Mouse (Mus musculus) layer of hippocampus, adult 11-12 months (tissue): ENCODE data around the gene Retn.

Experiments used
- DNase-seq: peaks from one replicate; pipeline ENCODE4 v3.0.0; 2022; ENCODE audit warnings: low spot score

Retn gene

DNA sequence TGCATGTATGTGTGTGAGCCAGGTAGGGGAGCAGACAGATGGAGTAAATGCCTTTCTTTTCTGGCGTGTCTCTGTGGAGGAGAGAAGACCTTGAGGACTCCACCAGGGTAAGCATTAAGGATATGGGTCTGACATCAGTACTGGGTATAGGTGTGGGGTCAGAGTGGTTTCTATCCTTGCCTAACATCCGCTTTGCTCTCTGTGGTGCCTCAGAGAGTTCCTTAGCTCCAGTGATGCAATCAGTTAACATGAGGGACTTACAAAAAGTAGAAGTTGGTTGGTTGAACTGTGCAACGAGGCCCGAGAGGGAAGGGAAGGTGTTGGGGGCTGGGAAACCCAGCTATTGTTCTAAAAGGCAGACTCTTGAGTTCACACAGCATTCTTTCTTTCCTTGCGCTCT, 8.8 kb downstream of the Retn start:
- DNase-seq: no peak

DNA sequence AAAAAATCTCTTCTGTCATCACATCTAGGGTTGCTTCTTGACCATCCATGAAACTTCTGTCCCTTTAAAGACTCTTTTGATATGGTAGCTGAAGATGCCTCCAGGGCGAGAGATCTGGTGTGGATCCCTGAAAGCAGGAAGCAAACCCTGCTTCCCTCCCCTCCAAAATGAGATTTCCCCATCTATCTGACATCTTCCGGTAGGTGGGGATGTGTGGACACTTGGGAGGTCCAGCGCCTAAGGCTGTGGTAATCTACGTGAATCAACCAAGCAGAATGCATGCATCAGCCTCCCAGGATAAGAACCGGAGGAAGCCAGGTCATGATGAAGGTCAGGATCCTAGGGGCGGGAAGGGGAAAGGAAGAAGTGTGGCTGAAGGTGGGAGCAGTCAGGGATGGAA, 9.9 kb downstream of the Retn start, which contains the start of gene Mcemp1:
TSS of gene Mcemp1 (plus strand) at position 248 of the 400 bp plus-strand sequence.
- DNase-seq: no peak

DNA sequence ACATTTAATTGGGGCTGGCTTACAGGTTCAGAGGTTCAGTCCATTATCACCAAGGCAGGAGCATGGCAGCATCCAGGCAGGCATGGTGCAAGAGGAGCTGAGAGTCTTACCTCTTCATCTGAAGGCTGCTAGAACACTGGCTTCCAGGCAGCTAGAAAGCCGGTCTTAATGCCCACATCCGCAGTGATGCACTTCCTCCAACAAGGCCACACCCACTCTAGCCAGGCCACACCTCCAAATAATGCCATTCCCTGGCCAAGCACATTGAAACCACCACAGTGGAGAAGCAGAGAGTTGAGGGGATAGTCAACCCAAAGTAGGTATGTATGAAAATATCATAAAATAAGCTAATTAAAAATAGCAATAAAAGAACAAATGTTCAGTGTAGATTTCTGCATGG, 14.8 kb downstream of the Retn start:
- DNase-seq: no peak

DNA sequence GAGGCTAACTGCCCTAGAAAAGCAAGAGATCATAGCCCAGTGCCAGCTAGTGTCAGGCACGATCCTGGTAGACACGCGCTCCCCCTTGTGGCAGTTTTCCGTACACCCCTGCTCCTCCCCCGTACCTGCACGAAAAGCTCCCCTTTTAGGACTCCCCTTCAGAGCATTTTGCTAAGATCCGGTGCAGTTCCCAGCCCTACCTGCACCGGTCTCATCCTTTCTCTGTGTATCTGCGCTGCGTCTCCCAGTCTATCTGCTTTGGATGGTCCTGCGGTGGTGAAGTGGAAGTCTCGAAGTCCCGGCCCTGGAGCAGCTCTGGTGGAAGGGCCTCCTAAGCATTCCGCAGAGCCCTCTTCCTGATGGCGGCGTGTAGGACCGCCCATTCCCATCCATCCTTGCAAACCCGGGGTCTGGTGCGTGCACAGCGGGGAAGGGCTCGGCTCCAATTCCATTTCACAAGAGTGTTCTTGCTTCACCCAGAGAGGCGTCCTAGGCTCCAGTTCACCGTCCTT, 16.5 kb downstream of the Retn start, which contains the start of gene Fcor:
TSS of gene Fcor (minus strand) at position 383 of the 512 bp plus-strand sequence.
- DNase-seq: peak; percentile 93

- DNase-seq: no peak
Measured at GRCm38 (mm10) chr8:3674671-3675070, 19.1 kb downstream of the Retn start.

GRCm38 (mm10) chr8:3676131-3676992, 20.8 kb downstream of the Retn start, which contains the start of gene Trappc5:
Trappc5 (plus strand) TSS chr8:3676299.
- DNase-seq: peak; percentile 94

DNA sequence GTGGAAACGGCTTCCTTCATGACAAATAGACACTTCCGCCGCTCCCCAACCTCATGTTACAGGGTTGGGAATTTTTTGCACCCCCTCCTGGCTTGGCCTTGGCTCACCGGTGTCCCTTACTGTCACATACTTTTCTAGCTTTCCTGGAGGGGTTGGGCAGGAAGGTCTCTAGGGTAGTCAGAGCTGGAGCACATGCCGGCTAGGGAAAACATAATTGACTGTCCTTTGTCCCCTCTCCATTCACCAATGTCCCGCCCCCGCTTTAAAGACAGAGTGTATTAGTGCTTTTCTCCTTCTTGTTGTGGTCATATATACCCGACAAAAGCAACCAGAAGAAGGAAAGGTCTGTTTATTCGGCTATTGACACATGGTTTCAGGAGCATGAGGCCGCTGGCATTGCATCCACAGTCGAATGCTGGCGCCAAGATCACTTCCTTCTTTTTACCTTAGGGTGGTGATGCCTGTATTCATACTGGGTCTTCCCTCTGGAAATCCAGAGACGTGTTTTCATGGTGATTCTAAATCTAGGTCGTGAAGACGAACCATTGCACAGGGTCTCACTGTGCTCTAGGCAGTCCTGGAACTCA, 21.5 kb downstream of the Retn start:
- no peak for DNase-seq

DNA sequence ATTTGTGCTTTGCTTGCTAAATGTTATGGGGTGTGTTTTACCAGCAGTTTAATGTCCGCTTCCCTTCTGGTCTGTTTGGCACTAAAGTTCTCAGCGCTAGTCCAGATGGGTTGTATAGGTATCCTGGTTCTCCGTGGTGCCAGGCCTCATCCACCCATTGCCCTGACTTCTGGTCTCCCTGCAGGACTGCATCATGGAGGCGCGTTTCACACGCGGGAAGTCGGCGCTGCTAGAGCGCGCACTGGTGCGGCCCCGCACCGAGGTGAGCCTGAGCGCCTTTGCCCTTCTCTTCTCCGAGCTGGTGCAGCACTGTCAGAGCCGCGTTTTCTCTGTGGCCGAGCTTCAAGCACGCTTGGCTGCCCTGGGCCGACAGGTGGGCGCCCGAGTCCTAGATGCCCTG, 23.3 kb downstream of the Retn start:
- DNase-seq: no peak

- no peak for DNase-seq
Measured at GRCm38 (mm10) chr8:3679236-3679635, 23.7 kb downstream of the Retn start.

DNA sequence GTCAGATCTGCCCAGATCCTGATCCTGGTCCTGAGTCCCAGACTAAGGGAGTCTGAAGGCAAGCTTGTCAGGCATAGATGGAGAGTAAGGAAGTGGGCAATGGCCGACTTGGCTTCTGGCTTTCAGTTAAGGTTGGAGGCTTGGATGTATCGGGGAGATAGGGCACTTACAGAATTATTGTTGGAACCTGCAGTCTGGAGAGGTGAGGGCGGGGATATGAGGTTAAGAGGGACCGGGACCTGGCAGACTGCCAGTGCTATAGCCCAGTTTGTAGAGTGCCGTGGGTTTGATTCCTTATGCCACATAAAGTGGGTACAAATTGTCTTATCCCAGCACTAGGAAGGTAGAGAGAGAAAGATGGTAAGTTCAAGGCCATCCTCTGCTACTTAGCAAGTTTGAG, 24.1 kb downstream of the Retn start:
- DNase-seq: no peak

DNA sequence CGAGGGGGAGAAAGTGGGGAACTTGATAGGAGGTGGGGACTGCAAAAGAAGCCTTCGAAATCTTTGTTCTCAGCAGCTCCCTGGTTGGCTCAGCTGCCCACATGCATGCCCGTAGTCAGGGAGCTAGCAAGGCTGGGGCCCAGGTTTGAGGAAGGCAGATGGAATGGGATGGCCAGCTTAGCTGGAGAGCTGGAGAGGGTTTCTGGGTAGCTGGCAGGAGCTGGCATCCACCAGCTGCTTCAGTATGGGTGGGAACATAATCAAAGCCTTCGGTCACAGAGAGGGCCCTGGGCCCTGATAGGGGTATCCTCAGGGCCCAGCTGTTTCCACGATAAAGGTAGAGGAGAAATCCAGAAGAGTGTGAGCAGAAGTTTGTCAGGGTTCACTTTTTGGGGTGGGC, 26.9 kb downstream of the Retn start:
- DNase-seq: no peak

- DNase-seq: no peak
Measured at GRCm38 (mm10) chr8:3683408-3684176, 28.0 kb downstream of the Retn start.

DNA sequence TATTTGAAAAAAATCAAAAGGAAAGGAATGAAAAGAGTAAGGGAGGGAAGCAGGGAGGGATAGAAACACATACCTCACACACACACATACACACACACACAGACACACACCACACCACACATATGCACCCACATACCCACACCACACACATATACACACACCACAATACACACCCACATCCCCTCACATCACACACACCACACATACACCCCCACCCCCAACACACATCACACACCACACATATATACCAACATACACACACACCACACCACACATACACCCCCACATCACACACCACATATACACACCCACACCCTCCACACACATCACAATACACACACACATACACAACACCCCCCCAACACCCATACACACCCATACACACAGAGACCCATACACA, 29.0 kb downstream of the Retn start:
- no peak for DNase-seq

DNA sequence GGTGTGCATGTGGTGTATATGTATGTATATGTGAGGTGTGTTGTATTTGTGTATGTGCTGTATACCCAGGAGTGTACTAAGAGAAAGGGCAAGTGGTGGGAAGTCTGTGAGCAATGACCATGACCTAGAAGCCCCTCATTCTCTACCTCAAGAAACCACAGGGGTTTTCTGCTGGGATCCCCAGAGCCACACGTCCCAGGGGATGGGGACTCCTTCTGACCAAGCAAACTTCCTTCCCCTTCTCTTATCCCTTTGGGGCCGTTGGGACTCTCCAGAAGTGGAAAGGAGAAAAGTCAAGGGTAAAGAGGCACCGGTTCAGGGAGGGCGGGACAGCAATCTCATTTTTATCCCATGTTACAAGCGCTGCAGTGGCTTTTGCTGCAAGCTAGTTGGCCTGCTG, 29.9 kb downstream of the Retn start:
- DNase-seq: no peak

DNA sequence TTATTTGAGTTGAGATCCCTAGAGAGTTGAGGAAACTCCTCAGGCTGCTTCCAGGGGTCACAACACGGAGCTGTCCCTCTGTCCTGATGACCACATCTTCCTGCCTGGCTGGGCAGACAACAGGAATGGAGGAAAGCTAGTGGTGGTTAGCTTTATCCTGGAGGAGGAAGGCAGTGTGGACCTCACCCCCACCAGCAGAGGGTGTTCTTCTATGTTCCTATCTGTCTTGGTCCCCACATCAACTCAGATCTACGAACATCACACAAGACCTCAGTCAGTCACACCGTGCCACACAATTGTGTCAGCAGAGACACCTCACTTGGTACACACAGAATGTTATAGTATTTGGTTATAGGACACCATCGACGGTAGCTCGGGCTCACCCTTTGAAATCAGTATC, 32.0 kb downstream of the Retn start:
- DNase-seq: no peak

DNA sequence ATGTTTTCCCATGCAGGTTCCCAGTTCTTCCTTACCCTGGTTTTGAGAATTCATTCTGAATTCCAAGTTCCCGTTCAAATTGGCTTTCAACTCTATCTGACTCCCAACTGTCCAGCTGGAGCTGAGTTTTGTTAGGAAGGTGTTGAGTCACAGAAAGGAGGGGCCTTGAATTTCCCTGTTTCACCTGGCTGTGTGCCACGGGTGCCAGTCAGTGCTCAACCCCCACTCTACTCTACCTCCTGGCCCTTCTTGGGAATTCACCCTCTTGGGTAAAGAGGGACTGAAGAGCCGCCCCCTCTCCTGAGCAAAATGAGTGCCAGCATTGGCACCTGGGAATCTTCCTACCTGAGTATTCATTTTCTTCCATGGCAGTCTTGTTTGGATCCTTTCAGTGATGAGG, 35.2 kb downstream of the Retn start:
- no peak for DNase-seq

DNA sequence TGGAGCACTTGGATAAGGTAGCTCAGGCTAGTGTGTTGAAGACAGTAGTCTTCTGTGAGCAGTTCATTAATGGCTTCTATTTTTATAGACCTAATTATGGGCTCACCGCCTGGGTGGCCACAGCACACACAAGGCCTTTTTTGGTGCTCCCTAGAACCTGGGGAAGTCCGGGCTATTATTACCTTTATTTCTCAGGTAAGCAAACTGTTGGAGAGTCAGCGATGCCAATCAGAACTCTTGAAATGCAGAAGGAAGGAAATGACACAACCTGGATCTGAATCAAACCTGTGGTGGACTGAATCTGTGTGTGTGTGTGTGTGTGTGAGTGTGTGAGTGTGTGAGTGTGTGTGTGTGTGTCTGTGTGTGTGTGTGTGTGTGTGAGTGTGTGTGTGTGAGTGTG, 38.6 kb downstream of the Retn start, which contains the start of gene Fcer2a:
TSS of gene Fcer2a (minus strand) at position 55 of the 400 bp plus-strand sequence.
- DNase-seq: no peak

GRCm38 (mm10) chr8:3701491-3701890, 45.9 kb downstream of the Retn start:
- DNase-seq: no peak

GRCm38 (mm10) chr8:3705711-3706110, 50.1 kb downstream of the Retn start:
- DNase-seq: no peak

- DNase-seq: no peak
Measured at GRCm38 (mm10) chr8:3707611-3708010, 52.0 kb downstream of the Retn start.
